Mouse (Mus musculus) left cerebral cortex, adult 18-20 months (tissue): ENCODE measurements around the gene Gm3238. TPM values are rescaled to one million over a fixed set of nuclear protein-coding genes. Genes with fewer than 3 reads are reported as not detected.
"Not testable (repeated sequence)": the region's sequence is repeated elsewhere in the genome, so short reads cannot be mapped to it uniquely, and the experiment has no call there.

Source experiments
- DNase-seq, 2 experiments: peaks; one replicate each; pipeline ENCODE4 v3.0.0; 2021 to 2022; ENCODE audit warnings: low spot score in 2 of 2, mixed read lengths in 1 of 2
- total RNA-seq, 2 experiments: library from RNA; stranded (reverse); gene quantifications; 2 replicates each; pipeline ENCODE4 v1.2.3; 2021

Gene Gm3238
- total RNA-seq, 2 experiments from 2014 or later: not detected

- DNase-seq: not testable (repeated sequence)
These were observed 20.4 kb downstream of the Gm3238 start for GRCm38 (mm10) chr10:77750686-77751085.

DNA sequence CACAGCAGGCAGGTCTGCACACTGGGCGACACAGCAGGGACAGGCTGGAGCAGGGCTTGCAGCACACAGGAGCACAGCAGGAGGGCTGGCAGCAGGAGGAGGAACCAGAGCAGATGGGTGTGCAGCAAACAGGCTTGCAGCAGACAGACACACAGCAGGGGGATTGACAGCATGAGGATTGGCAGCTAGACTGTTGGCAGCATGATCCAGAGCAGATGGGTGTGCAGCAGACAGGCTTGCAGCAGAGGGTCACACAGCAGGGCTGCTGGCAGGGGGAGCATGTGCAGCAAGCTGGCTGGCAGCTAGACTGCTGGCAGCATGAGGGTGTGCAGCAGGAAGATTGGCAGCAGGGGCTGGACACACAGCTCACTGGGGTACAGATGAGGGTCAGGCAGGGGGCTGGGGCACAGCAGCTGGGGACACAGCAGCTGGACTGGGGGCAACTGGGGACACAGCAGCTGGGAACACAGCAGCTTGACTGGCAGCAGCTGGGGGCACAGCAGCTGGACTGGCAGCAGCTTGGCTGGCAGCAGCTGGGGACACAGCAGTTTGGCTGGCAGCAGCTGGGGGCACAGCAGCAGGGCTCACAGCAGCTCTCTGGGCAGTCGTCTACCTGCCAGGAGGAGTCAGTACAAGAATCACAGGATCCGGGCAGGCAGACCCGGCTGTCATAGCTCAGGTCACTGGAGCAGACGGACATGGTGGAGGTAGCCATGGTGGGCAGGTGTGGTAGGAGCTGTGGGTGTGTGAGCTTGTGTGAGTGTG is 29.0 kb downstream of the Gm3238 start, which contains the start of gene Gm18596:
Gene Gm18596, minus strand, starts transcription at position 715 of the 765 bp plus-strand sequence.
- DNase-seq: not testable (repeated sequence)

- no peak for DNase-seq
These were observed 32.2 kb downstream of the Gm3238 start for GRCm38 (mm10) chr10:77738929-77739328.

- DNase-seq: no peak
These were observed 35.2 kb downstream of the Gm3238 start for GRCm38 (mm10) chr10:77735928-77736327.

GRCm38 (mm10) chr10:77729241-77729640 is 41.9 kb downstream of the Gm3238 start:
- no peak for DNase-seq

DNA sequence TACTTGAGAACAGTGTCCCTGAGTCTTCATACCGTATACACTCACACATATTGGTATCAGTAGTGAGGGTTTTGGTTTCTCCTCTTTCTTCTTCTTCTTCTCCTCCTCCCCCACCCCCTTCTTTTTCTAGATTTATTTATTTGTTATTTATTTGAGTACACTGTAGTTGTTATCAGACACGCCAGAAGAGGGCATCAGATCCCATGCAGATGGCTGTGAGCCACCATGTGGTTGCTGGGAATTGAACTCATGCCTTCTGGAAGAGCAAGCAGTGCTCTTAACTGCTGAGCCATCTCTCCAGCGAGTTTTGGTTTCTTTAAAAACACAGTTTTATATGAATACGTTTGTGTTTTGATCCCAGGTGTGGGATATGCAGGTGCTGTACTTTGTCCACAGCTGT is 42.8 kb downstream of the Gm3238 start:
- DNase-seq: no peak

DNA sequence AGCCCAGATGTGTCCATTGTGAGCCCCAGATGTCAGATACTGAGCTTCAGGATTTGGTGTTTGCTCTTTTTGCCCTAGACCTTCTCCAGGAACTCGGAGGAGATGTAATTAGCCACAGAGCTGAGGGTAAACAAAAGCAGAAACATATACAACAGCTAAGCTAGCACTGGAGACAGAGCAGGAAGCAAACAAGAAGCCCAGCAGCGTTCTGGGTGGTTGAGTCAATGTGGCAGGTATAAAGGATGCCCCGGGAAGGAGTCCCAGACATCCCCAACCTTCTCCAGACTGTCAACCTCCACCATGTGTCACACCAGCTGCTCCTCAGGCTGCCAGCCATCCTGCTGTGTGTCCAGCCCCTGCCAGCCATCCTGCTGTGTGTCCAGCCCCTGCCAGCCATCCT is 44.9 kb downstream of the Gm3238 start, which contains the start of gene Gm10100:
Gene Gm10100, plus strand, starts transcription at position 301 of the 400 bp plus-strand sequence.
- no peak for DNase-seq

GRCm38 (mm10) chr10:77724855-77725254 is 46.3 kb downstream of the Gm3238 start:
- no peak for DNase-seq

Other genes with a start within 250 kb of the Gm3238 start
- 1 to 10 TPM; 3.6 to 3.8 TPM for gene Itgb2, start 241.1 kb downstream of the Gm3238 start, total RNA-seq
- 10 to 100 TPM; 67.0 to 72.0 TPM for gene Pttg1ip, start 189.6 kb downstream of the Gm3238 start, total RNA-seq
- 100 to 1,000 TPM; 165 to 172 TPM for gene Sumo3, start 165.2 kb downstream of the Gm3238 start, total RNA-seq
- 10 to 100 TPM; 12.9 to 13.0 TPM for gene Gm49325, start 165.1 kb downstream of the Gm3238 start, total RNA-seq
- gene Ube2g2, start 149.1 kb downstream of the Gm3238 start, total RNA-seq: 10 to 100 TPM; 46.1 to 53.8 TPM
- gene Tspear, start 84.8 kb downstream of the Gm3238 start, total RNA-seq: under 1 TPM; 0.14 to 0.19 TPM
- gene Gm19402, start 80.6 kb downstream of the Gm3238 start, total RNA-seq: not detected
- not detected for gene Gm9508, start 74.1 kb downstream of the Gm3238 start, total RNA-seq
- gene Gm10272, start 64.7 kb downstream of the Gm3238 start, total RNA-seq: not detected
- not detected for gene Gm10024, start 59.9 kb downstream of the Gm3238 start, total RNA-seq
- gene Gm10142, start 55.5 kb downstream of the Gm3238 start, total RNA-seq: not detected
- not detected for gene Krtap12-1, start 50.7 kb downstream of the Gm3238 start, total RNA-seq
- not detected for gene Gm10100, start 44.8 kb downstream of the Gm3238 start, total RNA-seq
- gene Gm18596, start 28.7 kb downstream of the Gm3238 start, total RNA-seq: not detected
- gene Gm9736, start 20.0 kb downstream of the Gm3238 start, total RNA-seq: not detected
- gene Gm3233, start 11.6 kb downstream of the Gm3238 start, total RNA-seq: not detected
- not detected for gene Gm7138, start 5.6 kb upstream of the Gm3238 start, total RNA-seq
- gene Gm3250, start 11.2 kb upstream of the Gm3238 start, total RNA-seq: not detected
- not detected for gene Gm7137, start 16.9 kb upstream of the Gm3238 start, total RNA-seq
- not detected for gene Gm9639, start 23.8 kb upstream of the Gm3238 start, total RNA-seq
- gene Gm19668, start 27.8 kb upstream of the Gm3238 start, total RNA-seq: not detected
- not detected for gene Gm9507, start 40.5 kb upstream of the Gm3238 start, total RNA-seq
- gene Gm2696, start 43.4 kb upstream of the Gm3238 start, total RNA-seq: not detected
- gene Krtap10-4, start 55.8 kb upstream of the Gm3238 start, total RNA-seq: not detected
- gene Krtap10-10, start 64.6 kb upstream of the Gm3238 start, total RNA-seq: not detected
- gene Gm36176, start 75.5 kb upstream of the Gm3238 start, total RNA-seq: not detected
- gene Gm10318, start 81.5 kb upstream of the Gm3238 start, total RNA-seq: not detected
- gene Gm3285, start 90.7 kb upstream of the Gm3238 start, total RNA-seq: not detected
- gene Lrrc3, start 131.2 kb upstream of the Gm3238 start, total RNA-seq: 10 to 100 TPM in 1 of 2 experiments, 1 to 10 TPM in 1; 9.8 to 10.1 TPM
- 10 to 100 TPM; 47.5 to 51.9 TPM for gene Trpm2, start 199.2 kb upstream of the Gm3238 start, total RNA-seq
- gene 1810043G02Rik, start 207.2 kb upstream of the Gm3238 start, total RNA-seq: 10 to 100 TPM; 33.9 to 36.1 TPM
- gene Pfkl, start 238.8 kb upstream of the Gm3238 start, total RNA-seq: 100 to 1,000 TPM; 147 TPM